Mouse (Mus musculus) left cerebral cortex, postnatal 10 days (tissue): ENCODE data around the gene Aff1. TPM values are rescaled to one million over a fixed set of nuclear protein-coding genes. Genes with fewer than 3 reads are reported as not detected.
A peak's percentile ranks its signal among the peaks of the same experiment; 100 is the strongest.

ENCODE experiments used
- DNase-seq, 2 experiments: peaks; one replicate each; pipeline ENCODE4 v3.0.0; 2021 to 2022; ENCODE audit warnings: low spot score in 2 of 2, mixed read lengths in 1 of 2; ENCODE audit errors: extremely low spot score in 1 of 2
- intact Hi-C: fragments of 180-260 bp; cut with DNase I; formaldehyde crosslinking; loops from one replicate; pipeline ENCODE4 v1.15.1; 2025
- total RNA-seq, 2 experiments: library from RNA; stranded (reverse); gene quantifications; 2 replicates each; pipeline ENCODE4 v1.2.3; 2021

Aff1 gene
- total RNA-seq, 2 experiments from 2014 or later, result 5.2 to 8.9 TPM

- intact Hi-C loops, result loop anchor here (5.0 kb wide), 3 partner anchors 32 to 132 kb away; no protein-coding TSS in a partner anchor
- peak in 1 of 2 experiments; percentile 67 for DNase-seq
These were observed 122.5 kb downstream of the Aff1 start for GRCm38 (mm10) chr5:103814551-103815248.

- intact Hi-C loops, result loop anchor here (5.0 kb wide), 3 partner anchors 33 to 133 kb away; no protein-coding TSS in a partner anchor
- no peak for DNase-seq
These were observed 123.1 kb downstream of the Aff1 start for GRCm38 (mm10) chr5:103815249-103815617.

- intact Hi-C loops, result loop anchor here (5.0 kb wide), 3 partner anchors 34 to 134 kb away; no protein-coding TSS in a partner anchor
- no peak for DNase-seq
These were observed 124.5 kb downstream of the Aff1 start for GRCm38 (mm10) chr5:103816718-103817117.

GRCm38 (mm10) chr5:103817754-103818153, 125.6 kb downstream of the Aff1 start:
- DNase-seq, result peak; percentile 63 to 65
- intact Hi-C loops, result loop anchor here (5.0 kb wide), 3 partner anchors 35 to 135 kb away; no protein-coding TSS in a partner anchor

GRCm38 (mm10) chr5:103818602-103819001, 126.4 kb downstream of the Aff1 start:
- intact Hi-C loops, result loop anchor here (5.0 kb wide), 3 partner anchors 36 to 136 kb away; no protein-coding TSS in a partner anchor
- no peak for DNase-seq

GRCm38 (mm10) chr5:103819674-103820073, 127.5 kb downstream of the Aff1 start:
- no peak for DNase-seq
- intact Hi-C loops, result loop anchor here (5.0 kb wide), 3 partner anchors 37 to 137 kb away; no protein-coding TSS in a partner anchor

GRCm38 (mm10) chr5:103821062-103821461, 128.9 kb downstream of the Aff1 start:
- no peak for DNase-seq
- intact Hi-C loops, result no loop called here

- DNase-seq, result no peak
- intact Hi-C loops, result no loop called here
These were observed 129.5 kb downstream of the Aff1 start for GRCm38 (mm10) chr5:103821500-103822298.

- DNase-seq, result no peak
- intact Hi-C loops, result no loop called here
These were observed 130.8 kb downstream of the Aff1 start for GRCm38 (mm10) chr5:103822949-103823348.

- intact Hi-C loops, result no loop called here
- no peak for DNase-seq
These were observed 136.1 kb downstream of the Aff1 start for GRCm38 (mm10) chr5:103828304-103828703.

- intact Hi-C loops, result no loop called here
- DNase-seq, result no peak
These were observed 136.6 kb downstream of the Aff1 start for GRCm38 (mm10) chr5:103828729-103829128.

GRCm38 (mm10) chr5:103829158-103829557, 137.0 kb downstream of the Aff1 start:
- no peak for DNase-seq
- intact Hi-C loops, result no loop called here

GRCm38 (mm10) chr5:103830886-103831285, 138.7 kb downstream of the Aff1 start:
- no peak for DNase-seq
- intact Hi-C loops, result no loop called here

- no peak for DNase-seq
- intact Hi-C loops, result no loop called here
These were observed 143.4 kb downstream of the Aff1 start for GRCm38 (mm10) chr5:103835471-103836147.

GRCm38 (mm10) chr5:103836148-103836784, 144.1 kb downstream of the Aff1 start:
- DNase-seq, result no peak
- intact Hi-C loops, result no loop called here

GRCm38 (mm10) chr5:103838550-103839264, 146.5 kb downstream of the Aff1 start:
- intact Hi-C loops, result no loop called here
- no peak for DNase-seq

- no peak for DNase-seq
- intact Hi-C loops, result no loop called here
These were observed 147.1 kb downstream of the Aff1 start for GRCm38 (mm10) chr5:103839265-103839626.

GRCm38 (mm10) chr5:103843938-103844337, 151.8 kb downstream of the Aff1 start:
- no peak for DNase-seq
- intact Hi-C loops, result loop anchor here (10.0 kb wide), 1 partner anchor 489 kb away; no protein-coding TSS in a partner anchor
